Mouse (Mus musculus) mesoderm, embryonic 11.5 days (tissue): ENCODE measurements around the gene Fgg.
A peak's percentile ranks its signal among the peaks of the same experiment; 100 is the strongest.

Experiments
- DNase-seq: peaks from one replicate; pipeline ENCODE4 v3.0.0-alpha.2; 2012; ENCODE audit warnings: low read depth, low spot score

The Fgg gene

GRCm38 (mm10) chr3:83007557-83007956, at the start of gene Fgg:
Gene Fgg (plus strand): TSS chr3:83007724.
- DNase-seq, result no peak

GRCm38 (mm10) chr3:82971046-82971445, 36.5 kb upstream of the Fgg start:
- no peak for DNase-seq

- DNase-seq, result no peak
These were observed 26.7 kb upstream of the Fgg start for GRCm38 (mm10) chr3:82980818-82981217.

- DNase-seq, result no peak
These were observed 25.7 kb upstream of the Fgg start for GRCm38 (mm10) chr3:82981861-82982260.

- no peak for DNase-seq
These were observed 22.7 kb upstream of the Fgg start for GRCm38 (mm10) chr3:82984840-82985239.

GRCm38 (mm10) chr3:82991963-82992362, 15.6 kb upstream of the Fgg start:
- no peak for DNase-seq

- DNase-seq, result no peak
These were observed 14.6 kb upstream of the Fgg start for GRCm38 (mm10) chr3:82992956-82993355.

- peak; percentile 79 for DNase-seq
These were observed 12.2 kb upstream of the Fgg start for GRCm38 (mm10) chr3:82995368-82995767.

GRCm38 (mm10) chr3:82996656-82997055, 10.9 kb upstream of the Fgg start:
- DNase-seq, result no peak

- peak; percentile 78 for DNase-seq
These were observed 8.6 kb upstream of the Fgg start for GRCm38 (mm10) chr3:82998772-82999463.

- DNase-seq, result no peak
These were observed 7.5 kb upstream of the Fgg start for GRCm38 (mm10) chr3:82999995-83000394.

- DNase-seq, result peak; percentile 66
These were observed 5.3 kb upstream of the Fgg start for GRCm38 (mm10) chr3:83002191-83002590.

- no peak for DNase-seq
These were observed 4.5 kb upstream of the Fgg start for GRCm38 (mm10) chr3:83003068-83003467.

- DNase-seq, result no peak
These were observed 2.7 kb upstream of the Fgg start for GRCm38 (mm10) chr3:83004801-83005200.

GRCm38 (mm10) chr3:83010291-83010690, 2.8 kb downstream of the Fgg start:
- no peak for DNase-seq

GRCm38 (mm10) chr3:83011136-83011535, 3.6 kb downstream of the Fgg start:
- no peak for DNase-seq

GRCm38 (mm10) chr3:83011565-83011964, 4.0 kb downstream of the Fgg start:
- DNase-seq, result no peak

- DNase-seq, result no peak
These were observed 5.1 kb downstream of the Fgg start for GRCm38 (mm10) chr3:83012636-83013035.

GRCm38 (mm10) chr3:83013951-83014350, 6.4 kb downstream of the Fgg start:
- no peak for DNase-seq

- DNase-seq, result no peak
These were observed 8.7 kb downstream of the Fgg start for GRCm38 (mm10) chr3:83016236-83016635.

- no peak for DNase-seq
These were observed 12.9 kb downstream of the Fgg start for GRCm38 (mm10) chr3:83020387-83020786.

GRCm38 (mm10) chr3:83021176-83021575, 13.7 kb downstream of the Fgg start:
- DNase-seq, result no peak

GRCm38 (mm10) chr3:83025036-83025435, 17.5 kb downstream of the Fgg start:
- DNase-seq, result no peak
